Mouse (Mus musculus) E14TG2a.4 (cell line): ENCODE measurements around the gene Map1b.

Experiments used
- CTCF ChIP-seq: conservative IDR thresholded peaks from 2 replicates; pipeline ENCODE4 v1.5.1; 2014; ENCODE audit warnings: low read length
- NANOG ChIP-seq: IDR thresholded peaks from 2 replicates; pipeline ENCODE4 v1.6.1; 2014; ENCODE audit warnings: borderline replicate concordance, low read length, mixed read lengths
- POU5F1 ChIP-seq: IDR thresholded peaks from 2 replicates; pipeline ENCODE4 v1.6.1; 2014; ENCODE audit warnings: low read length, borderline replicate concordance

DNA sequence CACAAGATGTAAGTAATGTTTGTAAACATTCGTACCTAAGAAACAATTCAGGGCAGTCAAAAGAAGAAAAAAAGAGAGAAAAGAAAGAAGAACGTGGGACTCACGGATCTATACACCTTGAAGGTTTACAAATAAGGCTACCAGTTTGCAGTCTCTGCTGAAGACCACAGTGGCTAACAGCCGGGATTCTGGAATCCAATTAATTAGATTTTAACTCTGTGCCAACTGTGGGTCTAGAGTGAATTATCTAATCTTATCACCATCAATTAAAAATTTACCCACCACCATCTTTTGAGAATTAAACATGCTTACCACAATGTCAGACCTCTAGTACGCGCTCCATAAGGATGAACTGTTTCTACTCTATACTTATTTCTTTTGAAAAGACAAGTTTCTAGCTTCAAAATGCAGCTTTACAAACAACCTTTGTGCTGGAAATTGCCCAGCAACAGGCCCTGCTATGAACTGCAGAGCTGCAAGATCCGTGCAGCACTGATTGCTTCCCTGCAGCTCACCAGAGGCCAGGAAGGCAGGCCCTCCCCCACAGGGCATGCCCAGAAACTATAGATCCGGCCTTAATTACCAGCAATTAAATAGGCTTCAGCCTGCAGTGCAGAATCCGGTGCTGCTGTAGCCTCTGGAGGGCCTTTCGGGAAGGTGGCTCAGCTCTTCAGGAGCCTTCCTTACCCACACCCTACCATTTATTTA lies 45.7 kb upstream of the Map1b start:
- TF ChIP-seq CTCF (no peak), NANOG (no peak), POU5F1 (no peak)
